Mouse (Mus musculus): Measurements from ENCODE around the gene Reps2.

- TF ChIP-seq EP300 (IDR thresholded peaks at IDR 0.05; ENCODE audit: insufficient read depth, low read depth, low read length) (no peak), POLR2A (IDR thresholded peaks at IDR 0.05; ENCODE audit: insufficient read depth, low read length) (no peak)
These were observed 22.0 kb downstream of the Reps2 start for GRCm38 (mm10) chrX:162621194-162622090.
